Mouse (Mus musculus) neural tube, embryonic 15.5 days (tissue): ENCODE measurements around the gene Ushbp1. TPM values are rescaled to one million over a fixed set of nuclear protein-coding genes. Genes with fewer than 3 reads are reported as not detected.

Experiments used
- ATAC-seq: fragments of 200-750 bp; cut with Nextera tagmentation; 2 replicates; pipeline ENCODE4 v1.8.0; 2017; ENCODE audit warnings: mild to moderate bottlenecking, moderate TSS enrichment, moderate library complexity; ENCODE audit not compliant: low FRiP score
- H3K27ac ChIP-seq: fragments of 300-500 bp; sonication (generic); replicated peaks from 2 replicates; pipeline ENCODE4 v1.5.1; 2015; ENCODE audit warnings: mild to moderate bottlenecking, inconsistent platforms
- H3K27me3 ChIP-seq: fragments of 300-500 bp; sonication (generic); replicated peaks from 2 replicates; pipeline ENCODE4 v1.6.1; 2015; ENCODE audit warnings: inconsistent platforms
- H3K36me3 ChIP-seq: fragments of 300-500 bp; sonication (generic); 2 replicates; pipeline ENCODE4 v1.6.1; 2015; ENCODE audit warnings: inconsistent platforms
- H3K4me1 ChIP-seq: fragments of 300-500 bp; sonication (generic); 2 replicates; pipeline ENCODE4 v1.6.1; 2015; ENCODE audit warnings: inconsistent platforms
- H3K4me2 ChIP-seq: fragments of 300-500 bp; sonication (generic); 2 replicates; pipeline ENCODE4 v1.6.1; 2015; ENCODE audit warnings: inconsistent platforms, mild to moderate bottlenecking, moderate library complexity
- H3K4me3 ChIP-seq: fragments of 300-500 bp; sonication (generic); replicated peaks from 2 replicates; pipeline ENCODE4 v1.5.1; 2015; ENCODE audit warnings: mild to moderate bottlenecking, inconsistent platforms
- H3K9ac ChIP-seq: fragments of 300-500 bp; sonication (generic); replicated peaks from 2 replicates; pipeline ENCODE4 v1.6.1; 2015; ENCODE audit warnings: mild to moderate bottlenecking, inconsistent platforms
- H3K9me3 ChIP-seq: fragments of 300-500 bp; sonication (generic); replicated peaks from 2 replicates; pipeline ENCODE4 v1.6.1; 2016; ENCODE audit warnings: inconsistent platforms
- WGBS: fragments of 180-500 bp; shearing (Covaris S2); methylation state at CpG from one replicate; pipeline ENCODE4 v1.1.7; 2015; ENCODE audit warnings: mixed read lengths; 5-methylcytosine and 5-hydroxymethylcytosine counted together
- polyA plus RNA-seq: library from polyadenylated mRNA; unstranded; fragments of >200 nt; fragmentation: Nextera tagmentation; extraction: Ambion mirVana; gene quantifications from 2 replicates; pipeline ENCODE4 v1.2.1, GENCODE M21; 2015

Gene Ushbp1
- polyA plus RNA-seq, 1 experiment from 2014 or later, result 7.0 TPM

GRCm38 (mm10) chr8:71376423-71377030 is 19.1 kb downstream of the Ushbp1 start:
- peak overlapping the region; percentile 77 for H3K4me2 ChIP-seq
- peak overlapping the region; percentile 81 for H3K27ac ChIP-seq
- ATAC-seq, result no peak
- no peaks in the 10 kb centered on the region for H3K9me3 ChIP-seq
- peak overlapping the region; percentile 58 for H3K9ac ChIP-seq
- peak overlapping the region; percentile 42 for H3K4me3 ChIP-seq
- peaks cover 60% of the 10 kb centered on the region for H3K4me1 ChIP-seq
- H3K27me3 ChIP-seq, result no peaks in the 10 kb centered on the region
- WGBS, result 24% methylated on average over 8 of the region's 8 CpGs
- H3K36me3 ChIP-seq, result peaks cover 21% of the 10 kb centered on the region

DNA sequence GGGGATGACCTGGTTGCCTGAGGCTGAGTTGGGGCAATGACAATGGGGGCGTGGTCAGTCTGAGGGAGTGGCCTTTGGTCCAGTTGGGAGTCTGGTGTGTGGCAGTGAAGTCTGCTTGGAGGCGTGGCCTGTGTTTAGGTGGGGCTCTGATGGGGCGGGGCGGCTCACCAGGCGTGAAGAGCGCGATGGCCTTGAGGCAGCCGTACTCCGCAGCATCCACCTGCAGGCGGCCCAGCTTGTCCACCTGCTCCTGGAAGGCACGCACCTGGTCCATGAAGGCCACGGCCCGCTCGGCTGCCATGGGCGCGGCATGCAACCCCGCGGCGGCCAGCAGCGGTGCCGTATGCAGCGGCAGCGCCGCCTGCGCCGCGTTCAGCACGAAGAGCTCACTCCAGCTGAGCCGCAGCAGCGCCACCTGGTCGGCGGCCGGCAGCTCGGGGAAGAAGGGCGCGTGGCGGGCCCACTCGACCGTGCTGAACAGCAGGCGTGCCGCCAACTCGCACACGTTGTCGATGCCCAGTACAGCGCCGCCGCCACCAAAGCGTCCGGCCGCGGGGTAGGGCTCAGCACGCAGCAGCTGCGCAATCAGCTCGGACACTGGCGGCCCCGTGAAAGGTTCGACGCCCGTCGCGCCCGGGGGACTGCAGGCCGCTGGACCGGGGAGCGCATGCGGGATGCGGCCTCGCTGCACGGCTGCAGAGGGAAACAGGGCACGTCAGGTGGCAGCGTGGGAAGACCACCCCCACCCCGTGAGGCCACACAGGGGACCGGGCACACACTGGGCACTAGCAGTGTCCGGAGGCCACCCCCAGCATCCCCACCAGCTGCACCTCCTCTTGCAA is 19.8 kb downstream of the Ushbp1 start:
- peak overlapping the region; percentile 77 for H3K4me2 ChIP-seq
- H3K9me3 ChIP-seq, result no peaks in the 10 kb centered on the region
- peak overlapping the region; percentile 42 for H3K4me3 ChIP-seq
- H3K4me1 ChIP-seq, result peaks cover 55% of the 10 kb centered on the region
- H3K27me3 ChIP-seq, result no peaks in the 10 kb centered on the region
- H3K9ac ChIP-seq, result peak overlapping the region; percentile 58
- WGBS, result 4% methylated on average over 74 of the region's 74 CpGs
- peak; percentile 9; the same call in 1 of the 2 replicates for ATAC-seq
- peaks cover 21% of the 10 kb centered on the region for H3K36me3 ChIP-seq
- H3K27ac ChIP-seq, result peak overlapping the region; percentile 81

- no peak for ATAC-seq
- Histone ChIP-seq H3K27ac (0 out of 2 replicates have a peak overlapping the region, but pooled peaks have one; percentile 81), H3K4me1 (peaks cover 55% of the 10 kb centered on the region), H3K4me2 (peak overlapping the region; percentile 77), H3K27me3 (no peaks in the 10 kb centered on the region), H3K4me3 (no peak overlapping the region), H3K9me3 (no peaks in the 10 kb centered on the region), H3K36me3 (peaks cover 24% of the 10 kb centered on the region), H3K9ac (no peak overlapping the region)
- WGBS, result 79% methylated on average over 17 of the region's 17 CpGs
Observed at GRCm38 (mm10) chr8:71374616-71375206, 20.9 kb downstream of the Ushbp1 start.

DNA sequence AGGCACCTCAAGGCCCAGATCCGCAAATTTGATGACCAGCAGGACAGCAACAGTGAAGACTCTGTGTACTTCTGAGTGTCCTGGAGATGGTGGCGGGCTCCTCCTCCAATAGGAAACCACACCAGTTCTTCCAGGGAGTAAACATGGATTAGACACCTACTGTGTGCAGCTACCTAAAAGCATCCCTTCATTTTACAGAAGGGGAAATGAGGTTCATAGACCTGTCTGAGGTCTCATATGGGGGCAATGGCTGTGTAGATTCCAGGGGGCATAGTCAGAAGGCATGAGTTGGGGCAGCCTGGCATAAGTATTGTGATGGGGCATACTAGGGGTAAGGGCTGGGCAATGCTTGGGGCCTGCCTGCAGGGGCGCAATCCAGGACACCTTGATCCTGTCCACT is 22.6 kb downstream of the Ushbp1 start:
- no peak overlapping the region for H3K4me3 ChIP-seq
- H3K36me3 ChIP-seq, result peaks cover 37% of the 10 kb centered on the region
- no peak for ATAC-seq
- 96% methylated on average over 3 of the region's 3 CpGs for WGBS
- H3K27me3 ChIP-seq, result no peaks in the 10 kb centered on the region
- H3K4me1 ChIP-seq, result peaks cover 51% of the 10 kb centered on the region
- no peaks in the 10 kb centered on the region for H3K9me3 ChIP-seq
- H3K27ac ChIP-seq, result no peak overlapping the region
- H3K9ac ChIP-seq, result no peak overlapping the region
- no peak overlapping the region for H3K4me2 ChIP-seq

GRCm38 (mm10) chr8:71372427-71372826 is 23.2 kb downstream of the Ushbp1 start:
- ATAC-seq, result no peak
- H3K36me3 ChIP-seq, result peaks cover 36% of the 10 kb centered on the region

GRCm38 (mm10) chr8:71371236-71371848 is 24.3 kb downstream of the Ushbp1 start, which contains the start of gene Ocel1:
Gene Ocel1 (plus strand): TSS chr8:71371298.
- H3K4me2 ChIP-seq, result peak within 1 kb of the TSS; percentile 62
- H3K9ac ChIP-seq, result peak within 1 kb of the TSS; percentile 72
- peak; percentile 84 for ATAC-seq
- no peaks in the 10 kb centered on the region for H3K9me3 ChIP-seq
- 1% methylated on average over 68 of the region's 68 CpGs for whole genome bisulfite sequencing
- H3K4me1 ChIP-seq, result peaks cover 52% of the 10 kb centered on the region
- no peaks in the 10 kb centered on the region for H3K27me3 ChIP-seq
- peak within 1 kb of the TSS; percentile 87 for H3K4me3 ChIP-seq
- peak within 1 kb of the TSS; percentile 93 for H3K27ac ChIP-seq
- H3K36me3 ChIP-seq, result peaks cover 30% of the 10 kb centered on the region

More at GRCm38 (mm10) chr8:71372427-71372826, 23.2 kb downstream of the Ushbp1 start:
- Histone ChIP-seq H3K4me3 (no peak overlapping the region), H3K9ac (no peak overlapping the region), H3K4me2 (no peak overlapping the region), H3K27me3 (no peaks in the 10 kb centered on the region), H3K9me3 (no peaks in the 10 kb centered on the region), H3K27ac (no peak overlapping the region), H3K4me1 (peaks cover 56% of the 10 kb centered on the region)
- WGBS, result 81% methylated on average over 12 of the region's 12 CpGs

DNA sequence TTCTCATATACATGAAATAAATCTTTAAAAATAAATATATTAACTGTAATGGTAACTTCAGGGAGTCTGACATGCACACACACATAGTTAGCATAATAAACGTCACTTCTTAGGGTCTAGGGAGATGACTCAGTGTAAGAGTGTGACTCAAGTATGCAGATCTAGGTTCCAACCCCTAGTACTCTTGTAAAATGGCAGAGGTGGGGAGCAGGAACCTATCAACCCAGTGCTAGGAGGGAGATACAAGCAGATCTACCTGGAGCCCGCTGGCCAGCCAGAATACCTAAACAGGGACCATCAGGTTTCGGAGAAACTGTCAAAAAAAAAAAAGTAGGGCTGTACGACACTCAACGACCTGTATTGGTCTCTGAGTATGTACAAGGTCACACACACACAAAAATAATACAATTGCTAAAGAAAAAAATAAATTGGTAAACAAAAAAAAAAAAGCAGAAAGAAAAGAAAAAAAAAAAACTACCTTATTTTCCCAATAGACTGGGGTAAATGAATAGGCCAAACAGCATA is 24.8 kb downstream of the Ushbp1 start:
- peaks cover 52% of the 10 kb centered on the region for H3K4me1 ChIP-seq
- peaks cover 30% of the 10 kb centered on the region for H3K36me3 ChIP-seq
- no peak for ATAC-seq
- peak overlapping the region; percentile 87 for H3K4me3 ChIP-seq
- peak overlapping the region; percentile 72 for H3K9ac ChIP-seq
- H3K4me2 ChIP-seq, result peak overlapping the region; percentile 62
- H3K27me3 ChIP-seq, result no peaks in the 10 kb centered on the region
- peak overlapping the region; percentile 93 for H3K27ac ChIP-seq
- no peaks in the 10 kb centered on the region for H3K9me3 ChIP-seq
- WGBS, result 22% methylated on average over 5 of the region's 5 CpGs

- no peak for ATAC-seq
- Histone ChIP-seq H3K4me1 (peaks cover 41% of the 10 kb centered on the region), H3K9me3 (no peaks in the 10 kb centered on the region), H3K27ac (no peak overlapping the region), H3K4me3 (no peak overlapping the region; the same call in 1 of the 2 replicates), H3K9ac (no peak overlapping the region), H3K36me3 (peaks cover 24% of the 10 kb centered on the region), H3K4me2 (no peak overlapping the region), H3K27me3 (no peaks in the 10 kb centered on the region)
- WGBS, result 94% methylated on average over 10 of the region's 10 CpGs
Observed at GRCm38 (mm10) chr8:71369040-71369718, 26.4 kb downstream of the Ushbp1 start.

DNA sequence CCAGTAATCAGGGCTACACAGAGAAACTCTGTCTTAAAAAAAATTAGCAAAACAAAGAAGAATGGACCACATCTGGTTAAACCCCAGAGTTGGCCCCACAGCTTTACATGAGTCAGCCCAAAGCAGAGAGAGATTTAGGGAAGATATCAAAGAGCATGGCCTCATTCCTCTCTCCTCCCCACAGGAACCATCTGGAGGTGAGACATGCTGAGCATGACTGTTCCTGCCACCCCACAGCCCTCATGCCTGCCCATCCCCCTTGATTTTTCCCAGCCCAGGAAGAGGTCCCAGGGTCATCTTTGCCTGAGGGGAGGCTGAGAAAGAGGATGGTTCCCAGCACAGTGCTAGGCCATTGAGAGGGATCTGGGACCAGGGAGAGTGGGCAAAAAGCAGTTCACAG is 27.2 kb downstream of the Ushbp1 start:
- Histone ChIP-seq H3K9ac (no peak overlapping the region; the same call in 1 of the 2 replicates), H3K27me3 (no peaks in the 10 kb centered on the region), H3K4me1 (peaks cover 41% of the 10 kb centered on the region), H3K4me3 (peak overlapping the region; percentile 65; the same call in 1 of the 2 replicates), H3K27ac (peak overlapping the region; percentile 98; the same call in 1 of the 2 replicates), H3K36me3 (peaks cover 17% of the 10 kb centered on the region), H3K9me3 (no peaks in the 10 kb centered on the region), H3K4me2 (peak overlapping the region; percentile 89; the same call in 1 of the 2 replicates)
- no peak for ATAC-seq

GRCm38 (mm10) chr8:71367529-71368176 is 27.9 kb downstream of the Ushbp1 start:
- Histone ChIP-seq H3K4me2 (peak overlapping the region; percentile 89), H3K27ac (peak overlapping the region; percentile 98), H3K27me3 (no peaks in the 10 kb centered on the region), H3K9me3 (no peaks in the 10 kb centered on the region), H3K9ac (peak overlapping the region; percentile 61), H3K36me3 (peaks cover 17% of the 10 kb centered on the region), H3K4me3 (peak overlapping the region; percentile 65), H3K4me1 (peaks cover 41% of the 10 kb centered on the region)
- ATAC-seq, result no peak
- WGBS, result 51% methylated on average over 17 of the region's 17 CpGs
